Mouse (Mus musculus) heart, adult 2 months (tissue): ENCODE data around the gene Psmb10.

Experiments
- CTCF ChIP-seq: fragments of 200-600 bp; IDR thresholded peaks from 2 replicates; pipeline ENCODE4 v1.8.1; 2022; ENCODE audit warnings: antibody characterized with exemption, mild to moderate bottlenecking, moderate library complexity
- EP300 ChIP-seq: fragments of 200-500 bp; IDR thresholded peaks from 2 replicates; pipeline ENCODE4 v1.6.1; 2011; ENCODE audit warnings: low read depth, low read length, control low read depth; ENCODE audit not compliant: insufficient read depth
- POLR2A ChIP-seq: fragments of 200-500 bp; IDR thresholded peaks from 2 replicates; pipeline ENCODE4 v1.6.1; 2011; ENCODE audit warnings: mild to moderate bottlenecking, low read depth, low read length, control low read depth; ENCODE audit not compliant: insufficient read depth

DNA sequence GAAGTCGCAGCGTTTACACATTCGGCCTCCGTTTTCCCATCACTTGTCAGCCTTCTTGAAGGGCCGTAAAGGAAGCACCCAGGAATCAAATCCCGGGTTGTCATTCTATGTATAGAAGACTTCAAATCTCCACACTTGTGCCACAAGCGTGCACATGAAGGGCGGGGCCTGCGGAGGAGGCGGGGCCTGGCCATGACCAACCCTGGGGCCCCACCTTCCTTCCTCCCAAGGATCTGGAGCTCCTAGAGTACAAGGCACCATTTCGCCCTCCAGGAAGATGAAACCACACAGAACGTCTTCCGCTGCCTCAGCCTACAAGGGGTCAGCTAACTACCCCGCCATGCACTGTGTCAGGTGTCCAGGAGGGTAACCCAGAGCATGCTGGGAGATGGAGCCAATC is 22.9 kb upstream of the Psmb10 start:
- TF ChIP-seq POLR2A = no peak
- TF ChIP-seq CTCF = no peak
- TF ChIP-seq EP300 = no peak
